Mouse (Mus musculus) ZHBTc4 (cell line): ENCODE results near the gene Fyttd1.

Experiments
- DNase-seq: peaks from one replicate; pipeline ENCODE4 v3.0.0-alpha.2; 2011; ENCODE audit warnings: low read depth, low spot score

Fyttd1 gene

GRCm38 (mm10) chr16:32942694-32943093, 65.4 kb downstream of the Fyttd1 start:
- no peak for DNase-seq

- DNase-seq, result no peak
These were observed 68.1 kb downstream of the Fyttd1 start for GRCm38 (mm10) chr16:32945379-32945778.

GRCm38 (mm10) chr16:32948016-32948415, 70.7 kb downstream of the Fyttd1 start:
- no peak for DNase-seq

- DNase-seq, result no peak
These were observed 71.4 kb downstream of the Fyttd1 start for GRCm38 (mm10) chr16:32948656-32949055.

- DNase-seq, result no peak
These were observed 72.0 kb downstream of the Fyttd1 start for GRCm38 (mm10) chr16:32949281-32949680.

- peak; percentile 76 for DNase-seq
These were observed 73.8 kb downstream of the Fyttd1 start for GRCm38 (mm10) chr16:32951074-32951473.

GRCm38 (mm10) chr16:32953806-32954205, 76.5 kb downstream of the Fyttd1 start:
- DNase-seq, result no peak

GRCm38 (mm10) chr16:32954304-32954703, 77.0 kb downstream of the Fyttd1 start:
- DNase-seq, result no peak

GRCm38 (mm10) chr16:32956889-32957288, 79.6 kb downstream of the Fyttd1 start:
- DNase-seq, result no peak
